Mouse (Mus musculus): ENCODE data around the gene Pkig. TPM values are rescaled to one million over a fixed set of nuclear protein-coding genes. Genes with fewer than 3 reads are reported as not detected.
"Not testable (repeated sequence)": the region's sequence is repeated elsewhere in the genome, so short reads cannot be mapped to it uniquely, and the experiment has no call there.

The Pkig gene
- total RNA-seq, 4 experiments from 2014 or later: 112 to 128 (median 121) TPM

DNA sequence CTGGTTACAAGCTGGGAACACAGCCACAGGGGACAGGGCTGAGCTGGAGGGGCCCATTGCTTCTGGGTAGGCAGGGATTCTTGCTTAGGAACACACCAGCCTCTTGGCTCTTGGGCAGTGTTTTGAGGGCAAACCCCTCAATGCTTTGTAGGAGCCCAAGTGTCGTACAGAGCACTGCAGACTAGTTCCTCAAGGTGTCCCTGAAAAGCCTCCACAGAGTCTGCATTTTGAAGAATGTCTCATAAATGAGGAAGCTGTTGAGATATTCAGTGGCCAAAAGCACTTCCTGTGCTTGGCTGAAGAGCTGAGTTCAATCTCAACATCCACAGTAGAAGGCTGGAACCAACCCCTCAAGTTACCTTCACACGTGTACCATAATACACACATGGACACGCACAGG is 18.6 kb downstream of the Pkig start:
- DNase-seq (ENCODE audit: low spot score in 2 of 2): no peak

GRCm38 (mm10) chr2:163682344-163682743 is 24.2 kb downstream of the Pkig start:
- DNase-seq (ENCODE audit: low spot score in 2 of 2): no peak

- DNase-seq (ENCODE audit: low spot score in 2 of 2): peak in 1 of 2 experiments; percentile 51
Observed at GRCm38 (mm10) chr2:163685287-163685686, 27.1 kb downstream of the Pkig start.

- DNase-seq (ENCODE audit: low spot score in 2 of 2): peak; percentile 54 to 81
Observed at GRCm38 (mm10) chr2:163685761-163686200, 27.6 kb downstream of the Pkig start.

- no peak for DNase-seq (ENCODE audit: low spot score in 2 of 2)
Observed at GRCm38 (mm10) chr2:163686233-163686632, 28.0 kb downstream of the Pkig start.

GRCm38 (mm10) chr2:163686886-163687285 is 28.7 kb downstream of the Pkig start:
- no peak for DNase-seq (ENCODE audit: low spot score in 2 of 2)

GRCm38 (mm10) chr2:163688377-163688776 is 30.2 kb downstream of the Pkig start:
- not testable (repeated sequence) for DNase-seq (ENCODE audit: low spot score in 2 of 2)

- DNase-seq (ENCODE audit: low spot score in 2 of 2): no peak
Observed at GRCm38 (mm10) chr2:163689771-163690170, 31.6 kb downstream of the Pkig start.

GRCm38 (mm10) chr2:163690409-163691304 is 32.5 kb downstream of the Pkig start:
- no peak for DNase-seq (ENCODE audit: low spot score in 2 of 2)

GRCm38 (mm10) chr2:163691846-163692605 is 33.8 kb downstream of the Pkig start:
- DNase-seq (ENCODE audit: low spot score in 2 of 2): no peak

DNA sequence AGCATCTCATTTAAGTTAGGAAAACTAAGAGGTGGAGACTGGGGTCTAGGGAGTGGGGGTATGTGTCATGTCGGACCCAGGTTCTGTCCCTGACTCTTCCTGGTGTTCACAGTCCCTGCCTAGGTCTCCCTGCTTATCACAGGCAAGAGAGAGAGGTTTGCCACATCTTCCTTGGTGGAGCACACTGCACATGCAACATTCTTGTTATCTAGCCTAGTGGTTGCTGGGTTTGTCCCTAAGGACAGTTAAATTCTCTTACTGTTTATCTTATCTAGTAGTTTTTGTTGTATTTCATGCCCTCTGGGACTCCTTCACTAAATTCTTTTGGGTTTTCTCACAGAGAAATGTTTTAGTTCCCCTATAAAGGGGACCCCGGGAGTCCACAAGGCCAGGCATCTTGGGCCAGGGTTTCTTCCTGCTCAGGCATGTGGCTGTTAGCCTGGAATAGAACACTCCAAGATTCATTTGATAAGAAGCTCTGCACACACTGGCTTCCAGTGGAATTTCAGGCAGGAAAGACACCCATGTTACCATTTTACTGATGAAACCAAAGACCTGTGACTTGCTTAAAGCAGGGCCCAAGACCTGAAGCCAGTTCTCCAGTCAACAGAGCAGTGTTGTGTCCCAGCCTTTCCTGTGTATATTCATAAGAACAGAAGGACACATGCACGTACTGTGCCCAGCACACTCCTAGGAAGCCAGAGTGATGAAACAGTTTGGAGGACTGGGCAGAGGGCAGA is 34.9 kb downstream of the Pkig start:
- no peak for DNase-seq (ENCODE audit: low spot score in 2 of 2)

DNA sequence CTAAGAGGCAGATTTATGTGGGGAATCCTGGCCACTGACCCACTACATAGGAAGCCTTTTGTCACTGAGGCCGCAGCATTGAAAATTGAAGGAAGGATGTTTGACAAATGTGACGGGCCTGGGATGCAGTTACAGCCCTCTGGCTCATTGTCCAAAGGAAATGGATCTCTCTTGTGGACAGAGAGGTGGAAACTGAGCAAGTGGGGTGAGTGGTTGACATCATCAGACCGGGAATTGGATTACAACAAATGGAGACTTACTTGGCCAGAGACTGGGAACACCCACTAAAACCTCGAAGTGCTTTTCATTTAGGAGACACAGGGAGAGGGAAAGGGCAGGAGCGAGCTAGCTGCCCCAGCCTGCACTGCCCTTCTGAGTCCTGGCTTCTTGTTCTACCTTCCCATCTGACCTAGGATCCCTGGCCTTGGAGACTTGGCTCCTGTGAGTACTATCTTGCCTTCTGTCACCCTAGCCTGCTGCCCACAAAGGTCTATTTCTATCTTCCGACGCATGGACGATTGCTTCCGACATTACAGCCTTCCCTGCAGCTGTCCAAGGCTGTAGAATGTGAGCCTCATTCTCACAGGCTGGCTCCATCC is 35.6 kb downstream of the Pkig start:
- DNase-seq (ENCODE audit: low spot score in 2 of 2): no peak

DNA sequence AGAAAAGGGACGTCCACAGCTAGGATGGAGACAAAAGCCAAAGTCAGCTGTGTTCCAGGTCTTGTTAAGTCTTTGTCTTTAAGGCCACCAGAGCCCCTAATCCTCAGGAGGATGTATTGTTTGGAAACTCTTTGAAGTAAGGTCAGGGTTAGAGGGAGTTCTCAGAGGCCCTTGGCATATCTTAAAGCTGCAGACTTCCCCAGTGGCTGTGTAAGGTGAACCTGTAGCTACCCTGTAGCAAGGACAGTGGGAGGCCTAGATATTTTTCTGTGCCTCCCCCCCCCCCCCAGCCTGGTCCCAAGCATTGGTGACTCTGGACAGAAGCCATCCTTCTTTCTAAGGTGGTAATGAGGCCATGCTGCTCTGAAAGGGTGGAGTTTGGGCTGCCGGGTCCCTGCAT is 38.6 kb downstream of the Pkig start:
- DNase-seq (ENCODE audit: low spot score in 2 of 2): no peak

GRCm38 (mm10) chr2:163697764-163698480 is 39.7 kb downstream of the Pkig start:
- DNase-seq (ENCODE audit: low spot score in 2 of 2): no peak

DNA sequence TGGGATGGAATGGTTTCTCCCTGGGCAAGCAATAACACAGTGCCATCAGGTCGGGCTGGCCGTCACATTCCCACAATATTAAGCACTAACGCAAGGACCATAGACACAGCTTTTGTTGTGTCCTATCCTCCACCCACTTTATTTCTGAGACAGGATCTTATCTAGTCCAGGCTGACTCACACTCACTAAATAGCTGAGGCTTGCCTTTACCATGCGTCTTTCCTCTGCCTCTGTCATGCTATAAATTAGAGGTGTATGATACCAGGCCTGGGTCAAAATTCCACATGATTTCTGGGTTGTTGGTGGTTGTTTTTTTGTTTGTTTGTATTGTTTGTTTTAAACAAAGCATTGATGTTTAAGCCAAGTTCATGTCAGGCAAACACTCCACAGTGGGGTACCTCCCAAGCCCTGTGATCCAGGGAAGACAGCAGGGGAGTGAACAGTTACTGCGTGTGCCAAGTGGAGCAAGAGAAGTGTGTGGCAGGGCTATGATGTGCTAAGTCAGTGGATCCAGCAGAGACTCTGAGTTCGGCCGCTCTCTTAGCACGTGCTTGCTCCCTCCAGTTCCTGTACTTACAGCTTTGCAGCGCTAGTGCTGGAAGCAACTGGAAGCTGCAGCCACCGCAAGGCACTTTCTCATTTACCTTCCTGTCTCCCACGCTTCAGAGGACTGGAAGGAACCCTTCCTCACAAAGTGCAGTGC is 41.0 kb downstream of the Pkig start:
- no peak for DNase-seq (ENCODE audit: low spot score in 2 of 2)

- DNase-seq (ENCODE audit: low spot score in 2 of 2): no peak
Observed at GRCm38 (mm10) chr2:163702431-163702830, 44.2 kb downstream of the Pkig start.

DNA sequence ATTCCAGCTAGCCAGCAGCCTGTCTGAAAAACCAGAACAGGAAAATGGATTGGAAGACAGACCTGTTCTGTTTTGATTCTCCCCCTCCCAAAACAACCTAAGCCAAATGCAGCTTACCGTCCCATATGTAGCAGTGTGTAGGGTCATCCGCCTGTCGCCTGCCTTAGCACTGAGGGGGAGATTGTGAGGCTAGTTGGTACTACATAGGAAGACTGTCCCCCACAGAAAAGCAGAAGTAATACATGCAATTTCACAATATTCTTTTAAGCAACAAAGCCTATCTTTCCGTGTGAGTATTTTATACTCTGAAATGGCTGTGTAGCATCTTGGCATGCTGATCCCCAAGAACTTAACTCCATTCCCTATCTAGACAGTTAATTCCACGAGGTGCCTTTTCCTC is 44.7 kb downstream of the Pkig start:
- no peak for DNase-seq (ENCODE audit: low spot score in 2 of 2)

DNA sequence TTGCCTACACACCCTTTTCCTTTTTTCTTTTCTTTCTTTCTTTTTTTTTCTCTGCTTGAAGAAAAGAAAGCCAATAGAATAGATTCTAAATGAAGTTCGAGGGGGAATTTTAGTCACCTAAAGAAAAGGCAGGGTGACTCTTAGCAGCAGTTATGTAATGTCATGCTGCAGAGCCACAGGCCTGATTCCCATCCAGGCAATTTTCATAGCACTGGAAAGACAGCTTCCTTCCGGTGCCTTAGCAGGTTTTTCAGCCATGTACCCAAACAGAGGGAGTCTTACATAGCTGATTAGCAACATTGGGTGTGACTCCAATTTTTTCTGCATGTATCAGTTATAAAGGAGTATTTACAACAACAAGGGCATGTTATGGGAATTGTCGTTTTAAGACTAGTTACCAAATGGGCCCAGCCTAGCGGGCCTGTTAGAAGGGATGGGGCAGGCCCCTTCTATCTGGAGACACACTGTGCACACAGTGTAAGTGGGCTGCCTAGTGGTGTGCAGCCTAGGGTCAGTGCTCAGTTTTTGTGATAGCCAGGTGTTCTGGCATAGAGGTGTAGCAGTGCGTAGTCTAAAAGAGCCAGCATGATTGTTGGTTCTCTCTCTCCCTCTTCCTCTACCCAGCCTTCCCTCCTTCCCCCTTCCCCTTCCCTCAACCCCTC is 45.5 kb downstream of the Pkig start:
- no peak for DNase-seq (ENCODE audit: low spot score in 2 of 2)

GRCm38 (mm10) chr2:163708321-163708720 is 50.1 kb downstream of the Pkig start:
- no peak for DNase-seq (ENCODE audit: low spot score in 2 of 2)
